Mouse (Mus musculus): Measurements from ENCODE around the gene B4galnt1.
"Not testable (repeated sequence)": the region's sequence is repeated elsewhere in the genome, so short reads cannot be mapped to it uniquely, and the experiment has no call there.

The B4galnt1 gene

GRCm38 (mm10) chr10:127138328-127139141 lies 26.5 kb upstream of the B4galnt1 start:
- in situ Hi-C loops (cut with MboI; ENCODE audit: low pct_unique_long_range_greater_than_20kb in 1 of 2, low sequenced_read_pairs in 2 of 2, unreplicated experiment in 1 of 2), result no loop called here

GRCm38 (mm10) chr10:127140971-127141370 lies 24.1 kb upstream of the B4galnt1 start:
- in situ Hi-C loops (cut with MboI; ENCODE audit: low pct_unique_long_range_greater_than_20kb in 1 of 2, low sequenced_read_pairs in 2 of 2, unreplicated experiment in 1 of 2), result no loop called here

- in situ Hi-C loops (cut with MboI; ENCODE audit: low pct_unique_long_range_greater_than_20kb in 1 of 2, low sequenced_read_pairs in 2 of 2, unreplicated experiment in 1 of 2), result no loop called here
These were observed 23.5 kb upstream of the B4galnt1 start for GRCm38 (mm10) chr10:127141500-127141899.

GRCm38 (mm10) chr10:127143228-127143627 lies 21.8 kb upstream of the B4galnt1 start:
- in situ Hi-C loops (cut with MboI; ENCODE audit: low pct_unique_long_range_greater_than_20kb in 1 of 2, low sequenced_read_pairs in 2 of 2, unreplicated experiment in 1 of 2), result no loop called here

- in situ Hi-C loops (cut with MboI; ENCODE audit: low pct_unique_long_range_greater_than_20kb in 1 of 2, low sequenced_read_pairs in 2 of 2, unreplicated experiment in 1 of 2), result no loop called here
These were observed 20.5 kb upstream of the B4galnt1 start for GRCm38 (mm10) chr10:127144536-127144935.

- in situ Hi-C loops (cut with MboI; ENCODE audit: low pct_unique_long_range_greater_than_20kb in 1 of 2, low sequenced_read_pairs in 2 of 2, unreplicated experiment in 1 of 2), result no loop called here
These were observed 19.7 kb upstream of the B4galnt1 start for GRCm38 (mm10) chr10:127145303-127145702.

- in situ Hi-C loops (cut with MboI; ENCODE audit: low pct_unique_long_range_greater_than_20kb in 1 of 2, low sequenced_read_pairs in 2 of 2, unreplicated experiment in 1 of 2), result no loop called here
These were observed 17.9 kb upstream of the B4galnt1 start for GRCm38 (mm10) chr10:127147135-127147534.

- in situ Hi-C loops (cut with MboI; ENCODE audit: low pct_unique_long_range_greater_than_20kb in 1 of 2, low sequenced_read_pairs in 2 of 2, unreplicated experiment in 1 of 2), result no loop called here
These were observed 14.6 kb upstream of the B4galnt1 start for GRCm38 (mm10) chr10:127150471-127150872.

- in situ Hi-C loops (cut with MboI; ENCODE audit: low pct_unique_long_range_greater_than_20kb in 1 of 2, low sequenced_read_pairs in 2 of 2, unreplicated experiment in 1 of 2), result not testable (repeated sequence)
These were observed 13.8 kb upstream of the B4galnt1 start for GRCm38 (mm10) chr10:127151233-127151632.

- in situ Hi-C loops (cut with MboI; ENCODE audit: low pct_unique_long_range_greater_than_20kb in 1 of 2, low sequenced_read_pairs in 2 of 2, unreplicated experiment in 1 of 2), result not testable (repeated sequence)
These were observed 12.5 kb upstream of the B4galnt1 start for GRCm38 (mm10) chr10:127152556-127152955.

- in situ Hi-C loops (cut with MboI; ENCODE audit: low pct_unique_long_range_greater_than_20kb in 1 of 2, low sequenced_read_pairs in 2 of 2, unreplicated experiment in 1 of 2), result no loop called here
These were observed 11.7 kb upstream of the B4galnt1 start for GRCm38 (mm10) chr10:127153323-127153722.

GRCm38 (mm10) chr10:127154241-127154640 lies 10.8 kb upstream of the B4galnt1 start:
- in situ Hi-C loops (cut with MboI; ENCODE audit: low pct_unique_long_range_greater_than_20kb in 1 of 2, low sequenced_read_pairs in 2 of 2, unreplicated experiment in 1 of 2), result no loop called here

GRCm38 (mm10) chr10:127154652-127155051 lies 10.4 kb upstream of the B4galnt1 start:
- in situ Hi-C loops (cut with MboI; ENCODE audit: low pct_unique_long_range_greater_than_20kb in 1 of 2, low sequenced_read_pairs in 2 of 2, unreplicated experiment in 1 of 2), result no loop called here

GRCm38 (mm10) chr10:127156089-127156488 lies 8.9 kb upstream of the B4galnt1 start:
- in situ Hi-C loops (cut with MboI; ENCODE audit: low pct_unique_long_range_greater_than_20kb in 1 of 2, low sequenced_read_pairs in 2 of 2, unreplicated experiment in 1 of 2), result no loop called here

- in situ Hi-C loops (cut with MboI; ENCODE audit: low pct_unique_long_range_greater_than_20kb in 1 of 2, low sequenced_read_pairs in 2 of 2, unreplicated experiment in 1 of 2), result no loop called here
These were observed 8.5 kb upstream of the B4galnt1 start for GRCm38 (mm10) chr10:127156511-127156910.

- in situ Hi-C loops (cut with MboI; ENCODE audit: low pct_unique_long_range_greater_than_20kb in 1 of 2, low sequenced_read_pairs in 2 of 2, unreplicated experiment in 1 of 2), result no loop called here
These were observed 6.6 kb upstream of the B4galnt1 start for GRCm38 (mm10) chr10:127158471-127158870.

GRCm38 (mm10) chr10:127160081-127160480 lies 4.9 kb upstream of the B4galnt1 start:
- in situ Hi-C loops (cut with MboI; ENCODE audit: low pct_unique_long_range_greater_than_20kb in 1 of 2, low sequenced_read_pairs in 2 of 2, unreplicated experiment in 1 of 2), result no loop called here

- in situ Hi-C loops (cut with MboI; ENCODE audit: low pct_unique_long_range_greater_than_20kb in 1 of 2, low sequenced_read_pairs in 2 of 2, unreplicated experiment in 1 of 2), result no loop called here
These were observed 4.3 kb upstream of the B4galnt1 start for GRCm38 (mm10) chr10:127160728-127161127.

GRCm38 (mm10) chr10:127162771-127163261 lies 2.2 kb upstream of the B4galnt1 start:
- in situ Hi-C loops (cut with MboI; ENCODE audit: low pct_unique_long_range_greater_than_20kb in 1 of 2, low sequenced_read_pairs in 2 of 2, unreplicated experiment in 1 of 2), result not testable (repeated sequence)

- in situ Hi-C loops (cut with MboI; ENCODE audit: low pct_unique_long_range_greater_than_20kb in 1 of 2, low sequenced_read_pairs in 2 of 2, unreplicated experiment in 1 of 2), result no loop called here
These were observed 835 bp upstream of the B4galnt1 start for GRCm38 (mm10) chr10:127164190-127164589.
